Mouse (Mus musculus) retina, postnatal 1 day (tissue): ENCODE data around the gene Gabrr1.
"Not testable (repeated sequence)": the region's sequence is repeated elsewhere in the genome, so short reads cannot be mapped to it uniquely, and the experiment has no call there.

Experiments
- DNase-seq: peaks from one replicate; pipeline ENCODE4 v3.0.0-alpha.2; 2012

The Gabrr1 gene

GRCm38 (mm10) chr4:33132221-33132620 is at the start of gene Gabrr1:
Gene Gabrr1, plus strand, starts transcription at chr4:33132521.
- no peak for DNase-seq

- no peak for DNase-seq
Observed at GRCm38 (mm10) chr4:33099118-33099694, 33.1 kb upstream of the Gabrr1 start.

- DNase-seq, result no peak
Observed at GRCm38 (mm10) chr4:33109720-33110458, 22.4 kb upstream of the Gabrr1 start.

- DNase-seq, result no peak
Observed at GRCm38 (mm10) chr4:33110845-33111244, 21.5 kb upstream of the Gabrr1 start.

- DNase-seq, result no peak
Observed at GRCm38 (mm10) chr4:33111358-33111757, 21.0 kb upstream of the Gabrr1 start.

- not testable (repeated sequence) for DNase-seq
Observed at GRCm38 (mm10) chr4:33112866-33113265, 19.5 kb upstream of the Gabrr1 start.

GRCm38 (mm10) chr4:33119118-33119517 is 13.2 kb upstream of the Gabrr1 start:
- peak; percentile 79 for DNase-seq

- DNase-seq, result peak; percentile 55
Observed at GRCm38 (mm10) chr4:33124493-33124892, 7.8 kb upstream of the Gabrr1 start.

- DNase-seq, result peak; percentile 52
Observed at GRCm38 (mm10) chr4:33125409-33126084, 6.8 kb upstream of the Gabrr1 start.

GRCm38 (mm10) chr4:33146679-33147291 is 14.5 kb downstream of the Gabrr1 start:
- peak; percentile 27 for DNase-seq

- DNase-seq, result peak; percentile 80
Observed at GRCm38 (mm10) chr4:33147825-33148224, 15.5 kb downstream of the Gabrr1 start.

GRCm38 (mm10) chr4:33149150-33149549 is 16.8 kb downstream of the Gabrr1 start:
- DNase-seq, result peak; percentile 6

- DNase-seq, result no peak
Observed at GRCm38 (mm10) chr4:33152087-33153038, 20.0 kb downstream of the Gabrr1 start.

- no peak for DNase-seq
Observed at GRCm38 (mm10) chr4:33183477-33183876, 51.2 kb downstream of the Gabrr1 start.

- DNase-seq, result peak; percentile 79
Observed at GRCm38 (mm10) chr4:33188164-33188563, 55.8 kb downstream of the Gabrr1 start.

GRCm38 (mm10) chr4:33188781-33189734 is 56.7 kb downstream of the Gabrr1 start:
- peak; percentile 88 for DNase-seq

- DNase-seq, result no peak
Observed at GRCm38 (mm10) chr4:33189735-33190036, 57.4 kb downstream of the Gabrr1 start, which contains the start of gene Pm20d2. Gene Pm20d2, minus strand, starts transcription at chr4:33189737.

- DNase-seq, result no peak
Observed at GRCm38 (mm10) chr4:33198117-33198516, 65.8 kb downstream of the Gabrr1 start.

GRCm38 (mm10) chr4:33204682-33205081 is 72.4 kb downstream of the Gabrr1 start:
- DNase-seq, result peak; percentile 82

GRCm38 (mm10) chr4:33207551-33207950 is 75.2 kb downstream of the Gabrr1 start:
- no peak for DNase-seq
